Mouse (Mus musculus) kidney, postnatal 0 days (tissue): ENCODE measurements around the gene Immt. TPM values are rescaled to one million over a fixed set of nuclear protein-coding genes. Genes with fewer than 3 reads are reported as not detected.

Experiments
- ATAC-seq: fragments of 200-750 bp; cut with Nextera tagmentation; replicated peaks from 2 replicates; pipeline ENCODE4 v1.8.0; 2017; ENCODE audit warnings: low read depth, moderate number of reproducible peaks, moderate TSS enrichment, moderate library complexity; ENCODE audit not compliant: low FRiP score
- DNase-seq: peaks from one replicate; pipeline ENCODE4 v3.0.0-alpha.2; 2016; ENCODE audit warnings: low spot score
- H3K27ac ChIP-seq: fragments of 300-500 bp; sonication (generic); 2 replicates; pipeline ENCODE4 v1.5.1; 2014; ENCODE audit warnings: mild to moderate bottlenecking
- H3K27me3 ChIP-seq: fragments of 300-500 bp; sonication (generic); 2 replicates; pipeline ENCODE4 v1.6.1; 2014; ENCODE audit warnings: low read length, mixed read lengths; ENCODE audit not compliant: insufficient read depth
- H3K36me3 ChIP-seq: fragments of 300-500 bp; sonication (generic); 2 replicates; pipeline ENCODE4 v1.6.1; 2014; ENCODE audit warnings: low read length, mixed read lengths; ENCODE audit not compliant: insufficient read depth
- H3K4me1 ChIP-seq: fragments of 300-500 bp; sonication (generic); replicated peaks from 2 replicates; pipeline ENCODE4 v1.6.1; 2014; ENCODE audit warnings: antibody characterized with exemption, low read length, mixed read lengths; ENCODE audit not compliant: insufficient read depth
- H3K4me2 ChIP-seq: fragments of 300-500 bp; sonication (generic); 2 replicates; pipeline ENCODE4 v1.6.1; 2014; ENCODE audit warnings: mild to moderate bottlenecking, low read length, moderate library complexity, mixed read lengths
- H3K4me3 ChIP-seq: fragments of 300-500 bp; sonication (generic); replicated peaks from 2 replicates; pipeline ENCODE4 v1.5.1; 2014; ENCODE audit warnings: low read depth, low read length
- H3K9ac ChIP-seq: fragments of 300-500 bp; sonication (generic); 2 replicates; pipeline ENCODE4 v1.6.1; 2014; ENCODE audit warnings: low read depth, low read length
- H3K9me3 ChIP-seq: fragments of 300-500 bp; sonication (generic); replicated peaks from 2 replicates; pipeline ENCODE4 v1.6.1; 2016; ENCODE audit warnings: low read length, inconsistent platforms, mixed read lengths
- CTCF ChIP-seq: IDR thresholded peaks from 2 replicates; pipeline ENCODE4 v1.5.1; 2016; ENCODE audit warnings: antibody characterized with exemption, low read depth, mild to moderate bottlenecking, moderate library complexity
- WGBS: fragments of 180-500 bp; shearing (Covaris S2); extraction: QIAGEN DNeasy Blood & Tissue Kit; methylation state at CpG from one replicate; pipeline ENCODE4 v1.1.7; 2014; 5-methylcytosine and 5-hydroxymethylcytosine counted together
- polyA plus RNA-seq: library from polyadenylated mRNA; unstranded; fragments of >200 nt; fragmentation: Nextera tagmentation; extraction: Ambion mirVana; gene quantifications from 2 replicates; pipeline ENCODE4 v1.2.1, GENCODE M21; 2015

Gene Immt
- polyA plus RNA-seq, 1 experiment from 2014 or later, result 222 TPM

- no peak for TF ChIP-seq CTCF
- Histone ChIP-seq H3K9me3 (no peaks in the 10 kb centered on the region), H3K4me1 (no peaks in the 10 kb centered on the region), H3K4me3 (no peak overlapping the region), H3K36me3 (peaks cover 64% of the 10 kb centered on the region; the same call in 1 of the 2 replicates), H3K4me2 (no peak overlapping the region), H3K9ac (no peak overlapping the region), H3K27me3 (no peaks in the 10 kb centered on the region), H3K27ac (no peak overlapping the region)
- no peak for ATAC-seq
- DNase-seq, result no peak
- WGBS, result 92% methylated on average over 9 of the region's 9 CpGs
These were observed 40.3 kb downstream of the Immt start for GRCm38 (mm10) chr6:71871396-71871795.

- no peak for ATAC-seq
- peaks cover 64% of the 10 kb centered on the region for H3K36me3 ChIP-seq
- 97% methylated on average over 3 of the region's 3 CpGs for WGBS
- no peak overlapping the region for H3K4me3 ChIP-seq
- no peak overlapping the region for H3K9ac ChIP-seq
- H3K4me1 ChIP-seq, result no peaks in the 10 kb centered on the region
- no peaks in the 10 kb centered on the region for H3K9me3 ChIP-seq
- H3K27ac ChIP-seq, result no peak overlapping the region
- H3K27me3 ChIP-seq, result no peaks in the 10 kb centered on the region
- peak; percentile 23; the same call in 1 of the 2 replicates for TF ChIP-seq CTCF
- no peak overlapping the region for H3K4me2 ChIP-seq
- peak; percentile 3 for DNase-seq
These were observed 47.0 kb downstream of the Immt start for GRCm38 (mm10) chr6:71877965-71878760.

- DNase-seq (no peak), ATAC-seq (no peak)
- H3K4me1 ChIP-seq, result no peaks in the 10 kb centered on the region
- H3K27ac ChIP-seq, result no peak overlapping the region
- H3K9me3 ChIP-seq, result no peaks in the 10 kb centered on the region
- no peak overlapping the region for H3K4me3 ChIP-seq
- TF ChIP-seq CTCF, result no peak
- peaks cover 82% of the 10 kb centered on the region for H3K36me3 ChIP-seq
- H3K27me3 ChIP-seq, result no peaks in the 10 kb centered on the region
- H3K4me2 ChIP-seq, result no peak overlapping the region
- no peak overlapping the region for H3K9ac ChIP-seq
- WGBS, result 93% methylated on average over 4 of the region's 4 CpGs
These were observed 62.1 kb downstream of the Immt start for GRCm38 (mm10) chr6:71893263-71893662.

- H3K27me3 ChIP-seq, result no peaks in the 10 kb centered on the region
- DNase-seq, result no peak
- H3K9ac ChIP-seq, result peak overlapping the region; percentile 75
- TF ChIP-seq CTCF, result no peak
- WGBS, result 3% methylated on average over 4 of the region's 4 CpGs
- peak overlapping the region; percentile 76 for H3K4me2 ChIP-seq
- H3K4me1 ChIP-seq, result no peaks in the 10 kb centered on the region
- peak overlapping the region; percentile 79 for H3K4me3 ChIP-seq
- H3K36me3 ChIP-seq, result peaks cover 17% of the 10 kb centered on the region
- no peaks in the 10 kb centered on the region for H3K9me3 ChIP-seq
- no peak overlapping the region for H3K27ac ChIP-seq
- no peak for ATAC-seq
These were observed 76.6 kb downstream of the Immt start for GRCm38 (mm10) chr6:71907702-71908235.

- Histone ChIP-seq H3K9ac (peak within 1 kb of the TSS; percentile 75), H3K36me3 (peaks cover 11% of the 10 kb centered on the region), H3K9me3 (no peaks in the 10 kb centered on the region), H3K27me3 (no peaks in the 10 kb centered on the region), H3K4me2 (peak within 1 kb of the TSS; percentile 76), H3K27ac (peak within 1 kb of the TSS; percentile 27; the same call in 1 of the 2 replicates), H3K4me1 (no peaks in the 10 kb centered on the region), H3K4me3 (peak within 1 kb of the TSS; percentile 79)
- TF ChIP-seq CTCF, result no peak
- DNase-seq (peak; percentile 96), ATAC-seq (peak; percentile 86)
- under 1% methylated on average over 58 of the region's 58 CpGs for WGBS
These were observed 77.6 kb downstream of the Immt start, which contains the start of the genes Ptcd3 and Polr1a for GRCm38 (mm10) chr6:71908481-71909381. TSS of gene Ptcd3 (minus strand) at chr6:71908750. TSS of gene Polr1a (plus strand) at chr6:71909053.

GRCm38 (mm10) chr6:71909384-71909783, 78.3 kb downstream of the Immt start:
- H3K4me1 ChIP-seq, result no peaks in the 10 kb centered on the region
- H3K36me3 ChIP-seq, result 0 out of 2 replicates have a peak, but pooled peaks cover 7% of the 10 kb centered on the region
- no peak for ATAC-seq
- no peaks in the 10 kb centered on the region for H3K27me3 ChIP-seq
- peak overlapping the region; percentile 79 for H3K4me3 ChIP-seq
- H3K4me2 ChIP-seq, result peak overlapping the region; percentile 76
- H3K9ac ChIP-seq, result peak overlapping the region; percentile 75
- no peak overlapping the region for H3K27ac ChIP-seq
- H3K9me3 ChIP-seq, result no peaks in the 10 kb centered on the region
- DNase-seq, result no peak
- no peak for TF ChIP-seq CTCF
- WGBS, result 21% methylated on average over 10 of the region's 10 CpGs
